Mouse (Mus musculus) liver, adult 2 months (tissue): ENCODE measurements around the gene Lrp5. TPM values are rescaled to one million over a fixed set of nuclear protein-coding genes. Genes with fewer than 3 reads are reported as not detected.
A peak's percentile ranks its signal among the peaks of the same experiment; 100 is the strongest.

ENCODE experiments used
- DNase-seq: peaks from one replicate; pipeline ENCODE4 v3.0.0-alpha.2; 2011; ENCODE audit warnings: low read depth, low spot score; ENCODE audit errors: extremely low read depth
- H3K27ac ChIP-seq: fragments of 200-500 bp; replicated peaks from 2 replicates; pipeline ENCODE4 v1.5.1; 2012; ENCODE audit warnings: low read depth, mild to moderate bottlenecking, control low read depth, inconsistent platforms, low read length; ENCODE audit not compliant: insufficient read depth
- H3K27me3 ChIP-seq: fragments of 200-500 bp; 2 replicates; pipeline ENCODE4 v1.6.1; 2012; ENCODE audit warnings: mild to moderate bottlenecking, moderate library complexity, low read length, inconsistent platforms; ENCODE audit not compliant: control insufficient read depth, insufficient read depth
- H3K36me3 ChIP-seq: fragments of 200-500 bp; 2 replicates; pipeline ENCODE4 v1.6.1; 2012; ENCODE audit warnings: low read length, inconsistent platforms; ENCODE audit not compliant: control insufficient read depth, insufficient read depth
- H3K4me1 ChIP-seq: fragments of 200-500 bp; 2 replicates; pipeline ENCODE4 v1.6.1; 2011; ENCODE audit warnings: low read length; ENCODE audit not compliant: control insufficient read depth, insufficient read depth
- H3K4me3 ChIP-seq: fragments of 200-500 bp; 2 replicates; pipeline ENCODE4 v1.5.1; 2011; ENCODE audit warnings: low read depth, mild to moderate bottlenecking, control low read depth, low read length, moderate library complexity; ENCODE audit not compliant: insufficient read depth
- H3K79me2 ChIP-seq: fragments of 200-500 bp; 2 replicates; pipeline ENCODE4 v1.6.1; 2012; ENCODE audit warnings: inconsistent platforms, mild to moderate bottlenecking, low read length, moderate library complexity; ENCODE audit not compliant: control insufficient read depth, insufficient read depth
- H3K9ac ChIP-seq: fragments of 200-500 bp; 2 replicates; pipeline ENCODE4 v1.6.1; 2012; ENCODE audit warnings: low read depth, mild to moderate bottlenecking, control low read depth, inconsistent platforms, low read length
- CTCF ChIP-seq: fragments of 200-500 bp; IDR thresholded peaks from 2 replicates; pipeline ENCODE4 v1.5.1; 2011; ENCODE audit warnings: low read depth, low read length, control low read depth
- POLR2A ChIP-seq: fragments of 200-500 bp; IDR thresholded peaks from 2 replicates; pipeline ENCODE4 v1.6.1; 2011; ENCODE audit warnings: low read length, control low read depth; ENCODE audit not compliant: insufficient read depth; ENCODE audit errors: extremely low read depth
- WGBS: fragments of 180-500 bp; shearing (Covaris S2); methylation state at CpG from one replicate; pipeline ENCODE4 v1.1.7; 2018; 5-methylcytosine and 5-hydroxymethylcytosine counted together
- polyA plus RNA-seq: library from polyadenylated mRNA; depleted of rRNA; stranded (reverse); fragments of >200 nt; gene quantifications from 2 replicates; pipeline ENCODE4 v1.2.3, GENCODE M21; 2012
- total RNA-seq: library from RNA; depleted of rRNA; stranded (reverse); fragments of >200 nt; gene quantifications from 2 replicates; pipeline ENCODE4 v1.2.3, GENCODE M21; 2014

Lrp5 gene
- total and polyA plus RNA-seq, 2 experiments, result 14.1 to 32.6 TPM

- H3K4me1 ChIP-seq, result peaks cover 11% of the 10 kb centered on the region; the same call in 1 of the 2 replicates
- H3K36me3 ChIP-seq, result no peaks in the 10 kb centered on the region
- H3K79me2 ChIP-seq, result peaks cover 27% of the 10 kb centered on the region; the same call in 1 of the 2 replicates
- peak overlapping the region; percentile 96 for H3K27ac ChIP-seq
- TF ChIP-seq POLR2A (no peak), CTCF (no peak)
- H3K9ac ChIP-seq, result peak overlapping the region; percentile 96
- no peaks in the 10 kb centered on the region for H3K27me3 ChIP-seq
- peak; percentile 58 for DNase-seq
- whole genome bisulfite sequencing, result 0% methylated on average over 9 of the region's 9 CpGs
- peak overlapping the region; percentile 89 for H3K4me3 ChIP-seq
Measured at GRCm38 (mm10) chr19:3574593-3575094, 111.7 kb downstream of the Lrp5 start.

- DNase-seq, result no peak
- no peaks in the 10 kb centered on the region for H3K27me3 ChIP-seq
- H3K36me3 ChIP-seq, result no peaks in the 10 kb centered on the region
- H3K4me3 ChIP-seq, result no peak overlapping the region
- 46% methylated on average over 3 of the region's 3 CpGs for WGBS
- peaks cover 35% of the 10 kb centered on the region for H3K4me1 ChIP-seq
- peaks cover 63% of the 10 kb centered on the region for H3K79me2 ChIP-seq
- H3K27ac ChIP-seq, result no peak overlapping the region
- 0 out of 2 replicates have a peak overlapping the region, but pooled peaks have one; percentile 2 for H3K9ac ChIP-seq
- TF ChIP-seq POLR2A (no peak), CTCF (no peak)
Measured at GRCm38 (mm10) chr19:3564309-3564708, 122.1 kb downstream of the Lrp5 start.

GRCm38 (mm10) chr19:3562752-3563151 is 123.6 kb downstream of the Lrp5 start:
- 0 out of 2 replicates have a peak overlapping the region, but pooled peaks have one; percentile 8 for H3K9ac ChIP-seq

GRCm38 (mm10) chr19:3562298-3562697 is 124.1 kb downstream of the Lrp5 start:
- no peak overlapping the region for H3K9ac ChIP-seq
- peaks cover 32% of the 10 kb centered on the region for H3K4me1 ChIP-seq
- no peaks in the 10 kb centered on the region for H3K27me3 ChIP-seq
- TF ChIP-seq POLR2A (no peak), CTCF (no peak)
- no peak overlapping the region for H3K4me3 ChIP-seq
- no peak for DNase-seq
- H3K36me3 ChIP-seq, result no peaks in the 10 kb centered on the region
- H3K27ac ChIP-seq, result no peak overlapping the region
- H3K79me2 ChIP-seq, result peaks cover 60% of the 10 kb centered on the region
- 82% methylated on average over 2 of the region's 2 CpGs for WGBS

More at GRCm38 (mm10) chr19:3562752-3563151, 123.6 kb downstream of the Lrp5 start:
- Histone ChIP-seq H3K79me2 (peaks cover 58% of the 10 kb centered on the region), H3K27ac (peak overlapping the region; percentile 54), H3K36me3 (no peaks in the 10 kb centered on the region), H3K27me3 (no peaks in the 10 kb centered on the region), H3K4me1 (peaks cover 30% of the 10 kb centered on the region), H3K4me3 (no peak overlapping the region)
- 18% methylated on average over 6 of the region's 6 CpGs for WGBS
- peak; percentile 84 for DNase-seq
- no peak for TF ChIP-seq POLR2A
- TF ChIP-seq CTCF, result no peak

DNA sequence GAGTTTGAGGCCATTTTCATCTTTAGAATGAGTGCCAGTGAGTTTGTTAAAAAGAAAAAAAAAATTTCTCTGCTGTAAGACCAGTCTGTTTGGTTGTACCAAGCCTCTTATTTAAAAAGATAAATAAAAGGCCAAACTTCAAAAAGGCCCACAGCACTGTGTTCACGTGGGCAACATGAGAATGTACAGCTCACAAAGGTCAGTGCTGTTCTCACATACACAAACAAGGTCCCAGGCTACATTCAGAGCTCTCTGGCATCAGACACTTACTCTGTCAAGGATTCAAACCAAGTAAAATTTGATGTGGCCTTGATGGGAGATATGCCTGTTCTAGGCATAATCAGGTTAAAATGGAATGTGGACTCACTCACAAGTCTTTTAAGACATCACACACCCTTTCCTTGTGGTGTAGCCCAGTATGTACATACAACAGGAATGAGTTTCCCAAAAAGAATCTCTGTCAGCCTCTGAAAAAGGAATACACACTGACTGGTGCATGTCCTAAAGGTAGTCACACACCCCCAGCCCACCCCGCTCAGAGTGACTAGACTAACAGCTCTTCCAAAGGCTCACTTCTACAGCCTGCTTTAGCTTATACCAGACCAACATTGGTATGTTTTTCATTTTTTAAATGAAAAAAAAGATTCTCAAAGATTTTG is 130.1 kb downstream of the Lrp5 start:
- Histone ChIP-seq H3K36me3 (no peaks in the 10 kb centered on the region), H3K79me2 (peaks cover 39% of the 10 kb centered on the region; the same call in 1 of the 2 replicates), H3K4me3 (no peak overlapping the region), H3K27me3 (no peaks in the 10 kb centered on the region), H3K27ac (peak overlapping the region; percentile 80), H3K4me1 (peaks cover 37% of the 10 kb centered on the region), H3K9ac (no peak overlapping the region)
- DNase-seq, result peak; percentile 93
- TF ChIP-seq POLR2A, result no peak
- TF ChIP-seq CTCF, result no peak
- 55% methylated on average over 2 of the region's 2 CpGs for WGBS

DNA sequence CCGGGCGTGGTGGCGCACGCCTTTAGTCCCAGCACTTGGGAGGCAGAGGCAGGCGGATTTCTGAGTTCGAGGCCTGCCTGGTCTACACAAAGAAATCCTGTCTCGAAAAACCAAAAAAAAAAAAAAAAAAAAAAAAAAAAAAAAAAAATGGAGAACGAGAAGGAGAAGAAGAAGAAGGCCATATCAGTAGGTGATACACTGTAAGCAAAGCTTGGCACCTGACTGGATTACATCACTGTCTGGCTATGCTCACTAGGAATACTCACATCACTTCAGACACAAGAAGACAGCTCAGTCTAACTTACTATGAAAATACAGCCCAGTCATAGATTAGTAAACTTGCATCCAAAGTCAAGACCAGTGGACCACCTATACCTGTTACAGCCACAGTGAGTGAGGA is 131.6 kb downstream of the Lrp5 start:
- peak; percentile 74 for DNase-seq
- Histone ChIP-seq H3K79me2 (peaks cover 34% of the 10 kb centered on the region; the same call in 1 of the 2 replicates), H3K4me3 (no peak overlapping the region), H3K9ac (no peak overlapping the region), H3K4me1 (peaks cover 35% of the 10 kb centered on the region), H3K27ac (no peak overlapping the region), H3K27me3 (no peaks in the 10 kb centered on the region), H3K36me3 (no peaks in the 10 kb centered on the region)
- TF ChIP-seq POLR2A (no peak), CTCF (no peak)
- 85% methylated on average over 8 of the region's 8 CpGs for whole genome bisulfite sequencing
